Mouse (Mus musculus) CH12.LX (cell line): Measurements from ENCODE around the gene Gm17349.

Experiments used
- CHD1 ChIP-seq: IDR thresholded peaks from 2 replicates; pipeline ENCODE4 v1.6.1; 2012; ENCODE audit warnings: low read depth, low read length, improper control_type of control experiment, inconsistent platforms
- CTCF ChIP-seq, 2 experiments: IDR thresholded peaks in 1 of 2; conservative IDR thresholded peaks in 1 of 2; 2 replicates each; pipeline ENCODE4 v1.5.1; 2011 to 2012; ENCODE audit warnings: low read depth in 2 of 2, low read length in 2 of 2, improper control_type of control experiment in 1 of 2, inconsistent platforms in 1 of 2, mild to moderate bottlenecking in 1 of 2, moderate library complexity in 1 of 2
- EP300 ChIP-seq: IDR thresholded peaks from 2 replicates; pipeline ENCODE4 v1.6.1; 2011; ENCODE audit warnings: low read length, improper control_type of control experiment
- JUND ChIP-seq: conservative IDR thresholded peaks from 2 replicates; pipeline ENCODE4 v1.6.1; 2011; ENCODE audit warnings: low read depth, low read length, improper control_type of control experiment
- POLR2A ChIP-seq: IDR thresholded peaks from 2 replicates; pipeline ENCODE4 v1.6.1; 2011; ENCODE audit warnings: low read depth, mild to moderate bottlenecking, improper control_type of control experiment, low read length
- POLR2AphosphoS2 ChIP-seq: IDR thresholded peaks from 2 replicates; pipeline ENCODE4 v1.6.1; 2011; ENCODE audit warnings: low read depth, low read length, improper control_type of control experiment
- SIN3A ChIP-seq: IDR thresholded peaks from 2 replicates; pipeline ENCODE4 v1.6.1; 2012; ENCODE audit warnings: low read length, improper control_type of control experiment, inconsistent platforms
- USF1 ChIP-seq: IDR thresholded peaks from 2 replicates; pipeline ENCODE4 v1.6.1; 2014; ENCODE audit warnings: low read depth, mild to moderate bottlenecking, inconsistent platforms, low read length, improper control_type of control experiment
- USF2 ChIP-seq: conservative IDR thresholded peaks from 2 replicates; pipeline ENCODE4 v1.6.1; 2011; ENCODE audit warnings: low read depth, low read length, improper control_type of control experiment

- TF ChIP-seq CHD1 (no peak), JUND (no peak), CTCF (conservative IDR thresholded peaks at IDR 0.05 in 1 of 2, IDR thresholded peaks at IDR 0.05 in 1 of 2; ENCODE audit: low read depth in 2 of 2, low read length in 2 of 2) (no peak), POLR2A (no peak), POLR2AphosphoS2 (no peak), USF1 (no peak), USF2 (no peak), SIN3A (no peak), EP300 (no peak)
These were observed 34.9 kb upstream of the Gm17349 start for GRCm38 (mm10) chr15:99740229-99740628.
